Mouse (Mus musculus) megakaryocyte, embryonic 14.5 days (primary cell): ENCODE results near the gene Mrs2.

Experiments used
- FLI1 ChIP-seq: IDR thresholded peaks from 2 replicates; pipeline ENCODE4 v1.6.1; 2012; ENCODE audit warnings: low read length, inconsistent platforms, mixed read lengths
- GATA1 ChIP-seq: IDR thresholded peaks from 3 replicates; pipeline ENCODE4 v1.6.1; 2012; ENCODE audit warnings: mixed read lengths, low read length, inconsistent platforms, borderline replicate concordance

DNA sequence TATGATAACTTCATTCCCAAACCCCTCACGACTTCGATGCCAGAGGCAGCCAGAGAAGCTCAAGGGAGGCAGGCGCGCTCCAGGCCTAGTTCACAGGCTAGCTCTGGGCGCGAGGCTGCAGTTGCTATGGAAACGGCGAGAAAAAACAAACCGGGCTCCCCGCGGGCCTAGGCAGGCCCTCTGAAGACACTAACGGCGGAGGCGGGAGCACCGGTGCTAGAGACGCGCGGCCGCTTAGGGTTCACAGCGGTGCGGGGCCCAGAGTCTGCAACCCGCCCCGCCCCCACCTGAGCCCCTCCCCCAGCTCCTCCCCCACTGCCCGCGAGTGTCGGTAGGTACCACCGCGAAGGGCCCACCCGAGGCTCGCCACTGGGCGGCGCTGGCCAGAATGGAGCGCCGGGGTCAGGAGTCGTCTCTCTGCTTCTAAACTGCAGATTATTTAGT is 35.0 kb upstream of the Mrs2 start:
- TF ChIP-seq GATA1 (no peak), FLI1 (no peak)
